Mouse (Mus musculus): ENCODE data around the gene Adamtsl5. TPM values are rescaled to one million over a fixed set of nuclear protein-coding genes. Genes with fewer than 3 reads are reported as not detected.

The Adamtsl5 gene
- polyA plus RNA-seq, 1 experiment from 2014 or later = 2.2 TPM

DNA sequence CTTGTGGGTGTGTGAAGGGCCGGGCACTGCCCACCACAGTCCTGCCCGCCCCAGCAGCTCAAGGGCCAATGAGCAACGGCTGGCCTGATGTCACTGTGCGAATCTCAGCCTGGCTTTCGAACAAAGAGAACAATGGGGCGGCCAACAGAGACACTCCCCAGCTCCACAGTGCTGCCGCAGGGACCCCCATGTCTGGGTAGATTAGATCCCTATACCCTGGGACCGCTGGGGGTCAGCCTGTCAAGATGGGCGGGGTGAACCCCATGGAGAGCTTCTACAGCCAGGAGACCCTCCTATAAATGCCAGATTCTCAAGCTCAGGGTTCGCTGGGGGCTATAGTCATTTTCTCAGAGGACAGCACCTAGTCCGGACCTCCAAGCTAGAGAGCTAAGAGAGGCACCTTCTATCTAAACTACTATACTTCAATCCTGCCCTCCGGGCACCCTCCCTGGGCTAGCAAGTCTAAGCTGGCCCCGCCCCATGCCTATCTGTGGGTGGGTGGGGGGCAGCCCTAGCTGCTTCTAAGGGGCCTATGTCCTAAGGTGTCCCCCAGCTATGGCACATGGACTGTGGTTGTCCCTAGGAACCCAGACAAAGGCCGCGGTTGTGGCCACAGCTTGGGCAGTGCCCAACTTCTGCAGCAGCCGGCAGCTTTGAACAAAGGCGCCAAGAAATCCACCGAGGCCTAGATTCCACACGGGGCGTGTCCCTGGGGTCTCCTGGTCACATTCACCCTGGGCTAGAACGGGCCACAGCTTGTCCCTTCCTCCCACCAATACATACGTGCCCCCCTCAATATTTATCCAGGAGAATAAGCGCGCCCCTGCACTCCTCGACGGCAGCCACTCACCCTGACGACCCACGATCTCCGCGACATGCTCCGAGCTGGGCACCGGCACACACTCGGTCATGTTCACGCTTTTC lies 37.9 kb upstream of the Adamtsl5 start:
- H3K4me2 ChIP-seq = peak overlapping the region; percentile 99
- WGBS (ENCODE audit: insufficient replicate concordance) = 15% methylated on average over 34 of the region's 34 CpGs
- peaks cover 21% of the 10 kb centered on the region for H3K36me3 ChIP-seq (replicated peaks)
- H3K9me3 ChIP-seq (replicated peaks) = no peaks in the 10 kb centered on the region
- peaks cover 60% of the 10 kb centered on the region for H3K4me1 ChIP-seq (replicated peaks)
- H3K27me3 ChIP-seq = peaks cover 19% of the 10 kb centered on the region
- no peak for ATAC-seq (ENCODE audit: insufficient read depth)
- no peak overlapping the region for H3K27ac ChIP-seq (replicated peaks)
- peak overlapping the region; percentile 72 for H3K9ac ChIP-seq
- peak overlapping the region; percentile 71 for H3K4me3 ChIP-seq (replicated peaks)

DNA sequence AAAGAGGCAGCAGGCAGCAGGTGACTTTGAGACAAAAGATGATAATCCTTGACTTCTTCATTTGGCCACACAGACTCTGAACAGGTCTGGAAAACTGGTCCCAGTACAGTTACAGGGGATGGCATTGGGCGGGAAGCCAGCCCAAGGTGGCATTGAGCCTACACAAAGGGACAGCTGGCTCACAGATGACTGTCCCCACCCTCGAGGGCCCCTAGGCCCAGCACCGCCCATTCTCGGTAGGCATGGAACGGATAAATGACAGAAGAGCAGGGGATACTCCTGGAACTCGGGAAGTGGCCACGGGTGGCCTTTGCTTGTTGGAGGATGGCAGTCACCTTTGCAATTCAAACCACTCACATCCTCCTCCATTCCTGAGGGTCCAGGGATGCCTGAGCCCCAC lies 37.1 kb upstream of the Adamtsl5 start:
- Histone ChIP-seq H3K4me1 (replicated peaks) (peaks cover 60% of the 10 kb centered on the region), H3K27ac (replicated peaks) (peak overlapping the region; percentile 79), H3K27me3 (peaks cover 19% of the 10 kb centered on the region), H3K4me2 (peak overlapping the region; percentile 99), H3K9me3 (replicated peaks) (no peaks in the 10 kb centered on the region), H3K9ac (0 out of 2 replicates have a peak overlapping the region, but pooled peaks have one; percentile 72), H3K36me3 (replicated peaks) (peaks cover 21% of the 10 kb centered on the region), H3K4me3 (replicated peaks) (peak overlapping the region; percentile 71)
- ATAC-seq (ENCODE audit: insufficient read depth) = no peak
- WGBS (ENCODE audit: insufficient replicate concordance) = 48% methylated on average over 7 of the region's 7 CpGs

DNA sequence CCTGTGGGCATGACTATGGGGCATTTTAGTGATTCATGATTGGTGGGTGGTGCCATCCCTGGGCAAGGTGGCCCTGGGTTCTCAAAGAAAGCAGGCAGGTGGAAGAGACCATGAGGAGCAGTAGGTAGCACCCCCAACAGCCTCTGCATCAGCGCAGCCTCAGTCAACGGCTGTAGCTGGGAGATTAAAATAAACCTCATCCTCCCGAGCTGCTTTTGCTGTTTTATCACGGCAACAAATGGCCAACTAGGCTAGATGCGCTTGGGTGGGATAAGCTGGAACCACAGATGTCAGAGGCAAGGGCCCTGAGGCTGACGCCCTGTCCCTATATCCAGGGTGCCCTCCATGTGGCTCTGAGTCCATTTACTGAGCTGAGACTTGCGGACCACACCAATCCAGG lies 36.5 kb upstream of the Adamtsl5 start:
- Histone ChIP-seq H3K27me3 (peaks cover 19% of the 10 kb centered on the region), H3K4me3 (replicated peaks) (peak overlapping the region; percentile 71), H3K4me1 (replicated peaks) (peaks cover 60% of the 10 kb centered on the region), H3K9me3 (replicated peaks) (no peaks in the 10 kb centered on the region), H3K36me3 (replicated peaks) (peaks cover 21% of the 10 kb centered on the region), H3K9ac (no peak overlapping the region), H3K27ac (replicated peaks) (peak overlapping the region; percentile 79), H3K4me2 (peak overlapping the region; percentile 99)
- peak; percentile 57 for ATAC-seq (ENCODE audit: insufficient read depth)
- WGBS (ENCODE audit: insufficient replicate concordance) = 27% methylated on average over 7 of the region's 7 CpGs

DNA sequence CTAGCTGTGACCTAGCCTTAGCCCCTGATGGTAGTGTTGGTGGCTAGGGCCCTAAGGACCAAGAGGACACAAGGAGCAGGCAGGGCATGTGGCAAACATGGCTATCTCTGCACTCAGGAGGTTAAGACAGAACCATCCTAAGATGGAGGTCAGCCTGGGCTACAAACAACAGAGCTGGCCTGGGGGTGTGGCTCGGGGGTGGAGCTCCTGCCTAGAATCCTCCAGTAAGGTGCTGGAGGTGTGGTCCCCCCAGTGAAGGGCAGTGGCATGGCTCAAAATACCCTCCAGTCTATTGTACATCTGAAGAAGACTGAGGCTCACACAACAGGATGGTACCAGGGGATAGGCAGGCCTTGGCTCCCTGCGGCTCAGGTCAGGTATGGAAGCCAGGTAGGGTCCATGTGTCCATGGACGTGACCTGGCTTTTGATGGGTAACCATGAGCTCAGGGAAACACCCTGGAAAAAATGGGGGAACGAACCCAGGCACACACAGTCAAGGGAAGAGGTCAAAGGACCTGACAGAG lies 36.0 kb upstream of the Adamtsl5 start:
- no peak for ATAC-seq (ENCODE audit: insufficient read depth)
- Histone ChIP-seq H3K27ac (replicated peaks) (peak overlapping the region; percentile 79; the same call in 1 of the 2 replicates), H3K9ac (no peak overlapping the region), H3K4me1 (replicated peaks) (peaks cover 58% of the 10 kb centered on the region), H3K27me3 (peaks cover 19% of the 10 kb centered on the region), H3K4me2 (peak overlapping the region; percentile 99), H3K36me3 (replicated peaks) (peaks cover 21% of the 10 kb centered on the region), H3K4me3 (replicated peaks) (no peak overlapping the region), H3K9me3 (replicated peaks) (no peaks in the 10 kb centered on the region)
- 73% methylated on average over 4 of the region's 4 CpGs for WGBS (ENCODE audit: insufficient replicate concordance)

DNA sequence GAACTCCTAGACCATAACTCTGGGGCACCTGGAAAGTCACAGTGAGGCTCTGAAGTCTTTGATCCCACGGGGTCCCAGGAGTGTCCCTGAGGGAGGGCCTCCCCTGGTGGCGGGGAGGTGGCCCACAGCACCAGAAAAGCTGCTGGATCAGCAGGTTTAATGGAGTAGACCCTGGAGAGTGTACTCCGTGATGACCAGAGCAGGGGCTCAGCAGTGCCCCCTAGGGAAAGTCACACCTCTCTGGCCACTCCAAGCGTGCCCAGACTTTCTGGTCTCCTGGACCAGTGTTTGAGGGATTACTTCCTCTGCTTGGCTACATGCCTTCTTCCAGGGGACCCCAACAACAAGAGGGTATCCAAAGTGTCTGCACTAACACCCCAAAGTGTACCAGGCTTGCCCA lies 35.2 kb upstream of the Adamtsl5 start:
- no peak overlapping the region for H3K4me3 ChIP-seq (replicated peaks)
- 65% methylated on average over 4 of the region's 4 CpGs for WGBS (ENCODE audit: insufficient replicate concordance)
- H3K4me1 ChIP-seq (replicated peaks) = peaks cover 52% of the 10 kb centered on the region
- H3K27ac ChIP-seq (replicated peaks) = no peak overlapping the region
- no peak overlapping the region for H3K9ac ChIP-seq
- no peaks in the 10 kb centered on the region for H3K9me3 ChIP-seq (replicated peaks)
- H3K36me3 ChIP-seq (replicated peaks) = peaks cover 21% of the 10 kb centered on the region
- H3K27me3 ChIP-seq = peaks cover 19% of the 10 kb centered on the region
- H3K4me2 ChIP-seq = no peak overlapping the region
- ATAC-seq (ENCODE audit: insufficient read depth) = no peak

DNA sequence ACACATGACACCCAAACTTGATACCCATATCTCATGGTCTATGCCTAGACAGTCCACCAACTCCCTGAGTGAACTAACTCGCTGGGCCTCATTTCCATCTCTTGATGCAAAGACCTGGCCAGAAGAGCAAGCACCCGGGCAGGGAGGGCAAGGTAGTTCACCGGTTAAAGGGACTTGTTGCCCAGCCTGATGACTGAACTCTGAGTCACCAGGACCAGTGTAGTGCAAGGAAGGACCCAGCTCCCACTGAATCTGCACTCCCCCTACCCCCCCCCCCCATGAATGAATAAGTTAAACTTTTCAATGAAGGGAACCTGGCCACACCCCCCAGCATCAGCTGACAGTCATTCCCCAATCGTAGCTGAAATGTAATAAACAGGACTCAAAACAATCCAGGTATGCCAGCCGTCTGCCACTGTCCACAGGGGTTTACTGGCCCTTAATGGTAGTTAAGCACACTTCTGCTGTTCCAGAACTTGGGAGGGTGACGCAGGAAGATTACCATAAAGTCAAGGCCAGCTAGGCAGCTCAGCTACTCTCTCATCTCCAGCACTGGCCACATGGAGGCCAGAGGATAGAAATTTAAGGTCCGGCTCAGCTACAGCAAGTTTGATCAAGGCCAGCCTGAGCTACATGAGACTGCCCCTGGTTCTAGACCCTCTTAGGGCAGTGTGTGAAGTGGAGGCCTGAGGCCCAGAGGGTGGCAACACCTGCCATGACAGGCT lies 34.6 kb upstream of the Adamtsl5 start:
- no peak for ATAC-seq (ENCODE audit: insufficient read depth)
- Histone ChIP-seq H3K4me1 (replicated peaks) (peaks cover 48% of the 10 kb centered on the region), H3K27me3 (peaks cover 19% of the 10 kb centered on the region), H3K9ac (no peak overlapping the region), H3K27ac (replicated peaks) (no peak overlapping the region), H3K4me2 (no peak overlapping the region), H3K4me3 (replicated peaks) (no peak overlapping the region), H3K9me3 (replicated peaks) (no peaks in the 10 kb centered on the region), H3K36me3 (replicated peaks) (peaks cover 21% of the 10 kb centered on the region)
- WGBS (ENCODE audit: insufficient replicate concordance) = 82% methylated on average over 7 of the region's 7 CpGs

DNA sequence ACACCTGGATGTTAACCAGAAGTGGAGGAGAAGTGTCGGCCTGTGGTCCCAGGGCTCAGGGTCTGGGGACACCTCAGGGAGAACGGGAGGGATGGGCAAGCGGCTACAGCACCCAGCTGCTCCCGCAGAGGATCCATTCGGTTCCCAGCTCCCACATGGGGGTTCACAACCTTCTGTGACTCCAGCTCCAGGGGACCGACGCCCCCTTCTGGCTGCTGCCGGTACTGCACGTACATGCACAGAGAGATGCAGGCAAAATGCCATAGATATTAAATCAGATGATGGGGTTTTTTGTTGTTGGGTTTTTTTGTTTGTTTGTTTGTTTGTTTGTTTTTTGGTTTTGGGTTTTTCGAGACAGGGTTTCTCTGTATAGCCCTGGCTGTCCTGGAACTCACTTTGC lies 29.5 kb upstream of the Adamtsl5 start:
- H3K27me3 ChIP-seq = peaks cover 7% of the 10 kb centered on the region
- no peak for ATAC-seq (ENCODE audit: insufficient read depth)
- H3K27ac ChIP-seq (replicated peaks) = no peak overlapping the region
- no peaks in the 10 kb centered on the region for H3K9me3 ChIP-seq (replicated peaks)
- peaks cover 21% of the 10 kb centered on the region for H3K36me3 ChIP-seq (replicated peaks)
- H3K9ac ChIP-seq = no peak overlapping the region
- 46% methylated on average over 10 of the region's 10 CpGs for WGBS (ENCODE audit: insufficient replicate concordance)
- H3K4me3 ChIP-seq (replicated peaks) = no peak overlapping the region
- H3K4me2 ChIP-seq = no peak overlapping the region
- H3K4me1 ChIP-seq (replicated peaks) = peaks cover 4% of the 10 kb centered on the region; the same call in 1 of the 2 replicates

DNA sequence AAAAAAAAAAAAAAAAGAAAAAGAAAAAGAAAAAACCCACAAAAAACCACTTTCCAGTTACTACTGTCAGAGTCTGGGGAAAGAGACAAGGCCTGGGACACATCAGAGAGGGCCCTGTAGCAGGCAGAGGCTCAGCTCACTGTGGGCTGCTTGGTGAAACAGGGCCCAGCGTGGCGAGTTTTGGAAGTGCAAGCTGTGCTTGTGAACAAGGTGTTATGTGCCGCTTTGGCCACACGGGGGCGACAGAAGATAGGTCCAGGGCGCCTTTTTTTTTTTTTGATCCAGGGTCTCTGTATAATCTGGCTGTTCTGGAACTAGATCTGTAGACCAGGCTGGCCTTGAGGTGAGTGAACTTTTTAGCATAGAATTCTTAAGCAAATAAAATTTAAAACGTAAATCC lies 27.9 kb upstream of the Adamtsl5 start:
- Histone ChIP-seq H3K4me2 (no peak overlapping the region), H3K4me3 (replicated peaks) (no peak overlapping the region), H3K4me1 (replicated peaks) (peaks cover 10% of the 10 kb centered on the region; the same call in 1 of the 2 replicates), H3K27ac (replicated peaks) (no peak overlapping the region), H3K9me3 (replicated peaks) (no peaks in the 10 kb centered on the region), H3K27me3 (peaks cover 20% of the 10 kb centered on the region), H3K36me3 (replicated peaks) (peaks cover 6% of the 10 kb centered on the region; the same call in 1 of the 2 replicates), H3K9ac (no peak overlapping the region)
- peak; percentile 36; the same call in 1 of the 2 replicates for ATAC-seq (ENCODE audit: insufficient read depth)
- 2% methylated on average over 7 of the region's 7 CpGs for whole genome bisulfite sequencing (ENCODE audit: insufficient replicate concordance)

DNA sequence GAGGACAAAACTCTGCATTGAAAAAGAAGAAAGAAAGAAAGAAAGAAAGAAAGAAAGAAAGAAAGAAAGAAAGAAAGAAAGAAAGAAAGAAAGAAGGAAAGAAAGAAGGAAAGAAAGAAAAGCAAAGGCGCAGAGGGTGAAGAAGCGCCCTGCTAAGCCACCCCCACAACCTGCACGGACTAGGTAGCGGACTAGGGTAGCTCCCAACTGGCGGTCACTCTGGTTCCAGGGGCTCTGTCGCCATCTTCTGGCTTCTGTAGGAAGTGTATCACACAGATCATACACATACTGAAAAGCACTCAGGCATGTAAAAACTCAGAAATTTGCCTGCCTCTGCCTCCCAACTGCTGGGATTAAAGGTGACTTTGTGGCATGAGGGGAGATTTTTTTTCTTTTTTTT lies 25.9 kb upstream of the Adamtsl5 start:
- H3K4me2 ChIP-seq = no peak overlapping the region
- H3K4me3 ChIP-seq (replicated peaks) = no peak overlapping the region
- H3K9ac ChIP-seq = no peak overlapping the region
- 17% methylated on average over 6 of the region's 6 CpGs for WGBS (ENCODE audit: insufficient replicate concordance)
- H3K27me3 ChIP-seq = peaks cover 33% of the 10 kb centered on the region
- ATAC-seq (ENCODE audit: insufficient read depth) = no peak
- no peak overlapping the region for H3K27ac ChIP-seq (replicated peaks)
- peaks cover 10% of the 10 kb centered on the region; the same call in 1 of the 2 replicates for H3K4me1 ChIP-seq (replicated peaks)
- H3K36me3 ChIP-seq (replicated peaks) = no peaks in the 10 kb centered on the region
- no peaks in the 10 kb centered on the region for H3K9me3 ChIP-seq (replicated peaks)

DNA sequence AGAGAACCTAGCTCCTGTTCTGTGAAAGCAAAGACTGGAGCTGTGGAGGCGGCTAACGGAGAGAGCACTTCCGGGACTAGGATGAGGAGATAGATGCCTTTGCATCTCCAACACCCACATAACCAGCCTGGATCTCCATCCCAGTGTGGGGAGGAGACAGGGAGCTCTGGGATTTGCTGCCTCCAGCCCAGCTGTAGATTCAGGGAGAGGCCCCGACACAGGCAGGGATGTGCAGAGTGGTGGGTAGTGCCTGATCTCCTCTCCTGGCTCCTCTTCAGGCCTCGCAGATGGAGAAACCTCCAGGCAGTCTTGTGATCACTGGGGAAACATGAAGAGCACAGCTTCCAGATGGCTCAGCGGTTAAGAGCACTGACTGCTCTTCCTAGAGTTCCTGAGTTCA lies 24.5 kb upstream of the Adamtsl5 start:
- Histone ChIP-seq H3K9me3 (replicated peaks) (no peaks in the 10 kb centered on the region), H3K27me3 (peaks cover 36% of the 10 kb centered on the region), H3K4me2 (no peak overlapping the region), H3K9ac (no peak overlapping the region), H3K36me3 (replicated peaks) (no peaks in the 10 kb centered on the region), H3K4me3 (replicated peaks) (no peak overlapping the region), H3K4me1 (replicated peaks) (peaks cover 6% of the 10 kb centered on the region; the same call in 1 of the 2 replicates), H3K27ac (replicated peaks) (no peak overlapping the region)
- 75% methylated on average over 6 of the region's 6 CpGs for WGBS (ENCODE audit: insufficient replicate concordance)
- ATAC-seq (ENCODE audit: insufficient read depth) = no peak

DNA sequence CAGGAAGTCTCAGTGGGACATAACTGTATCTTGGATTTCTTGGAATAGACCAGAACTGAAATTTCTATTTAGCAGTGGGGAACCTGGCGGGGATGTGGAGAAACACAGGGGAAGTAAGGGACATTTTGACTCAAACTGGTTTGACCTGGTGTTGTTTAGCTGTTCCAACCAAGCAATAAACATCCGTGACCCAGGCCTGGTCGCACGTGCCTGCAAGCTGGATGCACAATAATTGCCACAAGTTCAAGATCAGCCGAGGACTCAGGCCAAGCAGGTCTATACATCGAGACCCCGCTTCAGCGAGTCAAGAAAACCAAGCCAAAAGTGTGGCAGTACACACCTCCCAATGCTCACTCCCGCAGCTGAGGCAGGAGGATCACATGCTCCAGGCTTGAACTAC lies 23.8 kb upstream of the Adamtsl5 start:
- 49% methylated on average over 9 of the region's 9 CpGs for WGBS (ENCODE audit: insufficient replicate concordance)
- no peak for ATAC-seq (ENCODE audit: insufficient read depth)
- Histone ChIP-seq H3K4me2 (no peak overlapping the region), H3K27me3 (peaks cover 44% of the 10 kb centered on the region), H3K4me3 (replicated peaks) (no peak overlapping the region), H3K27ac (replicated peaks) (no peak overlapping the region), H3K9me3 (replicated peaks) (no peaks in the 10 kb centered on the region), H3K4me1 (replicated peaks) (peaks cover 6% of the 10 kb centered on the region; the same call in 1 of the 2 replicates), H3K36me3 (replicated peaks) (no peaks in the 10 kb centered on the region), H3K9ac (no peak overlapping the region)
